Mouse (Mus musculus): Measurements from ENCODE around the gene Sept7. TPM values are rescaled to one million over a fixed set of nuclear protein-coding genes. Genes with fewer than 3 reads are reported as not detected.
A peak's percentile ranks its signal among the peaks of the same experiment; 100 is the strongest.

The Sept7 gene
- polyA plus RNA-seq, 1 experiment = 495 TPM

DNA sequence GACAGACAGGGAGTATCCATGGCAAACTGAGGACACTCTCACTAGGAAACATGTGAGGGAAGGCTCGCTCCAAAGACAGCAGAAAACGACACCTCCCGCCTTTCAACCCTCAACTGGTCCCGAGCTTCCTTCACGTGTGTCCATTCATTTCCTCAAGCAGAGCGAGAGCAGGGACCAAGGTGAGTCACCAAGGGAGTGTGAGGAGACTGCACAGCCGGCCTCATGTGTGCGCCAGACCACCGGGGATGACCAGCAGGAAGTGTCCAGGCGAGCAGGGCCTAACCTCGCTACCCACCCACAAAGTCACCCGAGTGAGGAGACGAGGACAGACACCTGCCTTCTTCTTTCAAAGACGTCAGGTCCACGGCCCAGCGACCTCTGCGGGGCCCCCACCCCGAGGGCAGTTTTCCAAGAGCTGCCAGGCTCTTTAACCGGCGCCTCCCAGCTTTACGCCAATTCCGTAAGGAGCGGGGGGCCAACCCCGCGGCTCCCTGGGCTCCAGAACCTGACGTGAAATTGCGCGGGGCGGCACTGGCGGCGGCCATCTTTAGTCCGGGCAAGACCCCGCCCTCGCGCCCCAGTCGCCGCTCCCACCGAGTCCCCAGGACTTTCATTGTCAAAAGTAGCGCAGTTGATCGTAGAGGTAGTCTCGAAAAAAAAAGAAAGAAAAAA lies 492 bp upstream of the Sept7 start:
- peaks cover 4% of the 10 kb centered on the region; the same call in 1 of the 2 replicates for H3K4me1 ChIP-seq (ENCODE audit: control insufficient read depth, insufficient read depth, low read length)
- peak overlapping the region; percentile 93 for H3K27ac ChIP-seq (ENCODE audit: insufficient read depth, low read length)
- H3K4me3 ChIP-seq (ENCODE audit: insufficient read depth, low read length) = peak overlapping the region; percentile 75
- TF ChIP-seq POLR2A (IDR thresholded peaks at IDR 0.05; ENCODE audit: low read depth, low read length) (peak; percentile 71), CTCF (IDR thresholded peaks at IDR 0.05; ENCODE audit: borderline replicate concordance, insufficient read depth, low read length) (no peak)

DNA sequence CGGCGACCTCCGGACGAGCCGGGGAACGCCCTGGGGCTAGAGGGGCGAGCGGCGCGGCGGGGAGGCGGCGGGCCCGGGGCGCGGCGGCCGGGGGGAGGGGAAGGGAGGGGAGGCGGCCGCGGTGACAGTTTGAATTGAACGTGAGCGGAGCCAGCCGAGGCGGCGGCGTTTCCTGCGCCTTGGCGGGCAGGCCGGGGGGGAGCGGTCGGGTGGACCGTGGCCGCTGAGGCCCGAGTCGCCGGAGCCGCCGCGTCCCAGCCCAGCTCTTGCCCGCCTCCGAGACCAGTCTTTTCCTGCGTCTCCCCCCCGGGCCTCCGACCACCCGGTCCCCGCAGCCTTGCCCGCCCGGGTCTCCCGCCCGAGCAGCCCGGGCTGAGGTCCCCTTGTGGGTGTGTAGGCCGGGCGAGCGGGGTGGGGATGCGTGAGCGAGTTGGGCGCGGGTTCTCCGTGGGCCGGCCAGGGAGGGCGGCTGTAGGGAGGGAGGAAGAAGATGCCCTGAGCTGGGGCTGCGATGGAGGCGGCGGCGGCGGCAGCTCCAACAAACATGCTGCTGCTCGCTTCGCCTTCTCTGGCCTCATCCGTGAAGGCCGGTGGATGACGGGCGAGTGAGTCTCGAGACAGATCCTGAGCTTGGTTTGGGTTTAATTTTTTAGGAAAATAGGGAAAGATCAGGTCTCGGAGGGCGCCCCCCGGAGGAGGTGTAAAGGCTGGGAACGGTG lies 679 bp downstream of the Sept7 start:
- TF ChIP-seq CTCF (IDR thresholded peaks at IDR 0.05; ENCODE audit: borderline replicate concordance, insufficient read depth, low read length) (0 out of 2 replicates have a peak, but pooled peaks have one; percentile 22), POLR2A (IDR thresholded peaks at IDR 0.05; ENCODE audit: low read depth, low read length) (peak; percentile 77)
- H3K4me1 ChIP-seq (ENCODE audit: control insufficient read depth, insufficient read depth, low read length) = no peaks in the 10 kb centered on the region
- peak overlapping the region; percentile 86 for H3K27ac ChIP-seq (ENCODE audit: insufficient read depth, low read length)
- H3K4me3 ChIP-seq (ENCODE audit: insufficient read depth, low read length) = peak overlapping the region; percentile 90

DNA sequence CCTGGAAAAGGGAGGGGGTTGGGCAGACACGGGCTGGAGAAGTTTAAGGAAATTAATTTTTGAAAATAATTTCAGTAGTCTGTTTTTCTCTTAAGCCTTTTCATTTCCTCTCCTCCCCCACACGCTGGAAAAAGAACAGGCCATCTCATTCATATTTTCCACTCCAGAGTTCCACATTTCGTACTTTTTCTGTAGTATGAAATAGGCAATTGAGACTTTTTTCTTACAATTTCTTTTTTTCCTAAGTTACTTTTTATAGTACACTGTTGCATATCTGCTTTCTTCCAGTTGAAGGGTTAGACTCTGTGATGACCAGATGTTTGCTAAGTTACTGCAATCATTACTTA lies 1.2 kb downstream of the Sept7 start:
- Histone ChIP-seq H3K4me3 (ENCODE audit: insufficient read depth, low read length) (peak overlapping the region; percentile 90), H3K27ac (ENCODE audit: insufficient read depth, low read length) (peak overlapping the region; percentile 86), H3K4me1 (ENCODE audit: control insufficient read depth, insufficient read depth, low read length) (no peaks in the 10 kb centered on the region)
- no peak for TF ChIP-seq POLR2A (IDR thresholded peaks at IDR 0.05; ENCODE audit: low read depth, low read length)
- no peak for TF ChIP-seq CTCF (IDR thresholded peaks at IDR 0.05; ENCODE audit: borderline replicate concordance, insufficient read depth, low read length)

DNA sequence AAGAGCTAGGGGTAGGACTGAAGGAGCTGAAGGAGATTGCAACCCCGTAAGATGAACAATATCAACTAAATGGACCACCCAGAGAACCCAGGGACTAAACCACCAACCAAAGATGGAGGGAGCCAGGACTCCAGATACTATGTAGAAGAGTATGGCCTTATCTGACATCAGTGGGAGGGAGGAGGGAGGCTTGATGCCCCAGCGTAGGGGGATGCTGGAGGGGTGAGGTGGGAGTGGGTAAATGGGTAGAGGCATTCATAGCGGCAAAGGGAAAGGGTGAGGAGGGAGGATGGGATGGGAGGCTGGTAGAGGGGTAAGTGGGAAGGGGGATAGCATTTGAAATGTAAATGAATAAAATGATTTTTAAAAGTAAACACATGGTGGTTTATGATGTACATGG lies 8.2 kb downstream of the Sept7 start:
- TF ChIP-seq CTCF (IDR thresholded peaks at IDR 0.05; ENCODE audit: borderline replicate concordance, insufficient read depth, low read length) = no peak
- TF ChIP-seq POLR2A (IDR thresholded peaks at IDR 0.05; ENCODE audit: low read depth, low read length) = no peak
- no peak overlapping the region for H3K4me3 ChIP-seq (ENCODE audit: insufficient read depth, low read length)
- H3K4me1 ChIP-seq (ENCODE audit: control insufficient read depth, insufficient read depth, low read length) = no peaks in the 10 kb centered on the region
- no peak overlapping the region for H3K27ac ChIP-seq (ENCODE audit: insufficient read depth, low read length)

GRCm38 (mm10) chr9:25260979-25261378 lies 8.7 kb downstream of the Sept7 start:
- H3K27ac ChIP-seq (ENCODE audit: insufficient read depth, low read length) = no peak overlapping the region
- no peaks in the 10 kb centered on the region for H3K4me1 ChIP-seq (ENCODE audit: control insufficient read depth, insufficient read depth, low read length)
- H3K4me3 ChIP-seq (ENCODE audit: insufficient read depth, low read length) = no peak overlapping the region
- no peak for TF ChIP-seq CTCF (IDR thresholded peaks at IDR 0.05; ENCODE audit: borderline replicate concordance, insufficient read depth, low read length)

DNA sequence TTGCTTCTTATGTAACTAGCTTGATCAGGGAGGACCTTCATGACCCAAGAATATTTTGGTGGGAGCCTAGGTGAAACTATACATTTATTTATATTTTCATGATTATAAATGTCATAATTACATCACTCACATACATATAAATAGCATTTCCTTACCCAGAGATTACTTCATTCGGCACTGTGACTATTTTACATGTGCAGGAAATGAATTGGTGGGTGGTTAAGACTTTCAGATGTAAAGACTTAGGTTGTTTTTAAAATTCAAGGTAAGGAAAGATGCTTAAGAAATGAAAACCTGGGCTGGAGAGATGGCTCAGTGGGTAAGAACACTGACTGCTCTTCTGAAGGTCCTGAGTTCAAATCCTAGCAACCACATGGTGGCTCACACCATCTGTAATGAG lies 9.8 kb downstream of the Sept7 start:
- H3K27ac ChIP-seq (ENCODE audit: insufficient read depth, low read length) = no peak overlapping the region
- H3K4me1 ChIP-seq (ENCODE audit: control insufficient read depth, insufficient read depth, low read length) = peaks cover under 1% of the 10 kb centered on the region; the same call in 1 of the 2 replicates
- TF ChIP-seq POLR2A (IDR thresholded peaks at IDR 0.05; ENCODE audit: low read depth, low read length) (no peak), CTCF (IDR thresholded peaks at IDR 0.05; ENCODE audit: borderline replicate concordance, insufficient read depth, low read length) (no peak)
- no peak overlapping the region for H3K4me3 ChIP-seq (ENCODE audit: insufficient read depth, low read length)

- no peak overlapping the region for H3K27ac ChIP-seq (ENCODE audit: insufficient read depth, low read length)
- TF ChIP-seq CTCF (IDR thresholded peaks at IDR 0.05; ENCODE audit: borderline replicate concordance, insufficient read depth, low read length) = no peak
- TF ChIP-seq POLR2A (IDR thresholded peaks at IDR 0.05; ENCODE audit: low read depth, low read length) = no peak
- H3K4me3 ChIP-seq (ENCODE audit: insufficient read depth, low read length) = no peak overlapping the region
- peaks cover 3% of the 10 kb centered on the region; the same call in 1 of the 2 replicates for H3K4me1 ChIP-seq (ENCODE audit: control insufficient read depth, insufficient read depth, low read length)
Observed at GRCm38 (mm10) chr9:25265795-25266194, 13.6 kb downstream of the Sept7 start.

GRCm38 (mm10) chr9:25267133-25267532 lies 14.9 kb downstream of the Sept7 start:
- TF ChIP-seq POLR2A (IDR thresholded peaks at IDR 0.05; ENCODE audit: low read depth, low read length) (no peak), CTCF (IDR thresholded peaks at IDR 0.05; ENCODE audit: borderline replicate concordance, insufficient read depth, low read length) (no peak)
- no peak overlapping the region for H3K4me3 ChIP-seq (ENCODE audit: insufficient read depth, low read length)

DNA sequence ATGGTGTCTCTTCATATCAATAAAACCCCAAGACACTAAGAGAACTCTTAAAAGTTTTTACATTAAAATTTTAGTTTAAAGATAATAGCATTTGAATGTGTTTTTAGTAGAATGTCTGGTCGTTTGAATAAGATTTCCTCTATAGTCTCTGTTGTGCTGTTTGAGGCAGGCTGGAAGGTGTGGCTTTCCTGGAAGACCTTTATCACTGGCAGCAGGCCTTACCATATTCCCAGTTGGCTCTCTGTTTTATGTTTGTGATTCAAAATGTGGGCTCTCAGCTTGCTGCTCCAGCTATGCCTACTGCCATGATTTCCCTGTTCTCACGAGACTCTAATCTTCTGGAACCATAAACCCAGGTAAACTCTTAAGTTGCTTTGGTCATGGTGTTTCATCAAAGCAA lies 15.3 kb downstream of the Sept7 start:
- Histone ChIP-seq H3K4me3 (ENCODE audit: insufficient read depth, low read length) (no peak overlapping the region), H3K4me1 (ENCODE audit: control insufficient read depth, insufficient read depth, low read length) (peaks cover 3% of the 10 kb centered on the region; the same call in 1 of the 2 replicates)

More at GRCm38 (mm10) chr9:25267133-25267532, 14.9 kb downstream of the Sept7 start:
- Histone ChIP-seq H3K4me1 (ENCODE audit: control insufficient read depth, insufficient read depth, low read length) (peaks cover 3% of the 10 kb centered on the region; the same call in 1 of the 2 replicates), H3K27ac (ENCODE audit: insufficient read depth, low read length) (no peak overlapping the region; the same call in 1 of the 2 replicates)

DNA sequence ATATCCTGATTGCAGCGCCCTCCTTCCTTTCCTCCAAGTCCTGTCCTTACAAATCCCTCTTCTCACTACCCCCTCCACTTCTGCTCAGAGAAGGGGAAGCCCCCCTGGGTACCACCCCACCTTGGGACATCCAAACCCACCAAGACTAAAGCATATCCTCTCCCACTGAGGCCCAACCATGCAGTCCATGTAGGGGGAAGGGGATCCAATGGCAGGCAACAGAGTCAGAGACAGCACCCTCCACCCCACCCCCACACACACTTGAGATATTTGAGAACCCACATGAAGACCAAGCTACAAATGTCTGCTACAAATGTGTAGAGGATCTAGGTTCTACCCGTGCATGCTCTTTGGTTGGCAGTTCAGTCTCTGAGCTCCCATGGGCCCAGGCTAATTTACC lies 19.7 kb downstream of the Sept7 start:
- H3K4me3 ChIP-seq (ENCODE audit: insufficient read depth, low read length) = no peak overlapping the region
- peaks cover 3% of the 10 kb centered on the region; the same call in 1 of the 2 replicates for H3K4me1 ChIP-seq (ENCODE audit: control insufficient read depth, insufficient read depth, low read length)
- TF ChIP-seq POLR2A (IDR thresholded peaks at IDR 0.05; ENCODE audit: low read depth, low read length) (no peak), CTCF (IDR thresholded peaks at IDR 0.05; ENCODE audit: borderline replicate concordance, insufficient read depth, low read length) (no peak)
- H3K27ac ChIP-seq (ENCODE audit: insufficient read depth, low read length) = no peak overlapping the region

More for the DNA sequence above, 15.3 kb downstream of the Sept7 start:
- no peak overlapping the region for H3K27ac ChIP-seq (ENCODE audit: insufficient read depth, low read length)
- TF ChIP-seq POLR2A (IDR thresholded peaks at IDR 0.05; ENCODE audit: low read depth, low read length) = no peak
- no peak for TF ChIP-seq CTCF (IDR thresholded peaks at IDR 0.05; ENCODE audit: borderline replicate concordance, insufficient read depth, low read length)
